16 mouse cellular contexts compared by ENCODE assay signal in genomic region chr8:60933617-60934016, GRCm38 (mm10). TPM values are rescaled to one million over a fixed set of nuclear protein-coding genes. Genes with fewer than 3 reads are reported as not detected.
DNase-seq lines count a peak whose midpoint lies in the region; ATAC-seq and TF ChIP-seq lines count a peak whose summit lies in the region.
"Had no signal": no experiment of that assay in that cellular context is flagged by ENCODE, and none has a peak within 500 bp of the region (broad histone marks: within the 10 kb centered on the region; RNA-seq: fewer than 3 reads in every experiment).

No protein-coding gene starts in this region.

- H3K4me1 ChIP-seq in heart, adult 2 months (ENCODE audit: control insufficient read depth, insufficient read depth, low read length) = no peaks in the 10 kb centered on the region
- peaks cover 2% of the 10 kb centered on the region; the same call in 1 of the 2 replicates for H3K4me1 ChIP-seq in liver, adult 2 months (ENCODE audit: control insufficient read depth, insufficient read depth, low read length)
- H3K4me1 ChIP-seq in liver, embryonic 12.5 days = peaks cover 15% of the 10 kb centered on the region
- peaks cover 5% of the 10 kb centered on the region; the same call in 1 of the 2 replicates for H3K4me1 ChIP-seq in limb, embryonic 10.5 days
- H3K4me1 ChIP-seq: heart, embryonic 12.5 days; neural tube, embryonic 15.5 days had no signal

- ATAC-seq in liver, embryonic 12.5 days = no peak
- ATAC-seq: midbrain, embryonic 13.5 days had no signal

- no peaks in the 10 kb centered on the region for H3K79me2 ChIP-seq in heart, adult 2 months (replicated peaks; ENCODE audit: control insufficient read depth, insufficient read depth, low read length)
- H3K79me2 ChIP-seq in liver, adult 2 months (ENCODE audit: control insufficient read depth, insufficient read depth, low read length) = peaks cover 2% of the 10 kb centered on the region; the same call in 1 of the 2 replicates

- H3K36me3 ChIP-seq in heart, adult 2 months (ENCODE audit: control insufficient read depth, insufficient read depth, low read length) = peaks cover 3% of the 10 kb centered on the region; the same call in 1 of the 2 replicates
- H3K36me3 ChIP-seq in liver, adult 2 months (ENCODE audit: control insufficient read depth, insufficient read depth, low read length) = peaks cover 24% of the 10 kb centered on the region
- H3K36me3 ChIP-seq in liver, embryonic 12.5 days = peaks cover 78% of the 10 kb centered on the region
- no peaks in the 10 kb centered on the region for H3K36me3 ChIP-seq in limb, embryonic 10.5 days

- no peak overlapping the region for H3K27ac ChIP-seq in heart, adult 2 months
- no peak overlapping the region for H3K27ac ChIP-seq in liver, adult 2 months (replicated peaks; ENCODE audit: insufficient read depth, low read depth, low read length)
- H3K27ac ChIP-seq in liver, embryonic 12.5 days = no peak overlapping the region
- H3K27ac ChIP-seq in limb, embryonic 10.5 days = no peak overlapping the region
- H3K27ac ChIP-seq: midbrain, embryonic 13.5 days; neural tube, embryonic 15.5 days had no signal

- TF ChIP-seq EP300 in heart, adult 2 months (IDR thresholded peaks at IDR 0.05; ENCODE audit: insufficient read depth, low read depth, low read length) = no peak

- no peak overlapping the region for H3K9ac ChIP-seq in heart, adult 2 months (ENCODE audit: low read depth, low read length)
- H3K9ac ChIP-seq in liver, adult 2 months (ENCODE audit: low read depth, low read length) = no peak overlapping the region
- no peak overlapping the region for H3K9ac ChIP-seq in liver, embryonic 12.5 days
- H3K9ac ChIP-seq: heart, embryonic 12.5 days; midbrain, embryonic 13.5 days; neural tube, embryonic 15.5 days had no signal

- no peaks in the 10 kb centered on the region for H3K9me3 ChIP-seq in liver, embryonic 12.5 days (replicated peaks)
- H3K9me3 ChIP-seq in limb, embryonic 10.5 days (replicated peaks) = no peaks in the 10 kb centered on the region
- H3K9me3 ChIP-seq: heart, embryonic 12.5 days; midbrain, embryonic 13.5 days; neural tube, embryonic 15.5 days had no signal

- no peak overlapping the region for H3K4me3 ChIP-seq in heart, adult 2 months
- no peak overlapping the region for H3K4me3 ChIP-seq in liver, adult 2 months (ENCODE audit: insufficient read depth, low read depth, low read length)
- no peak overlapping the region for H3K4me3 ChIP-seq in liver, embryonic 12.5 days
- H3K4me3 ChIP-seq in limb, embryonic 10.5 days = no peak overlapping the region
- H3K4me3 ChIP-seq: heart, embryonic 12.5 days; midbrain, embryonic 13.5 days; myocyte; neural tube, embryonic 15.5 days had no signal

- no peaks in the 10 kb centered on the region for H3K27me3 ChIP-seq in heart, adult 2 months (ENCODE audit: control insufficient read depth, insufficient read depth, low read length)
- H3K27me3 ChIP-seq in liver, adult 2 months (ENCODE audit: control insufficient read depth, insufficient read depth, low read length) = no peaks in the 10 kb centered on the region
- no peaks in the 10 kb centered on the region for H3K27me3 ChIP-seq in liver, embryonic 12.5 days (replicated peaks)
- no peaks in the 10 kb centered on the region for H3K27me3 ChIP-seq in limb, embryonic 10.5 days (ENCODE audit: low read depth, poor library complexity, severe bottlenecking)
- H3K27me3 ChIP-seq: heart, embryonic 12.5 days; midbrain, embryonic 13.5 days; neural tube, embryonic 15.5 days had no signal

- intact Hi-C loops in heart, adult 2 months (cut with DNase I) = no loop called here

- no peak for DNase-seq in heart, adult 2 months
- no peak for DNase-seq in heart, adult 11 months
- no peak for DNase-seq in liver, adult 2 months (ENCODE audit: extremely low read depth, low read depth, low spot score)
- DNase-seq in A20 (ENCODE audit: low read depth, low spot score) (peak; percentile 28), R1 (ENCODE audit: low read depth, low spot score) (peak; percentile 21)
- no peak for DNase-seq in limb, embryonic 10.5 days (ENCODE audit: low spot score)
- DNase-seq: cerebellum, adult 9-11 months; embryo, embryonic 11 days; heart, postnatal 4 days; lung, adult 2 months; thymus, postnatal 4 days had no signal

- peak; percentile 57 for TF ChIP-seq CTCF in heart, adult 2 months (IDR thresholded peaks at IDR 0.05)
- TF ChIP-seq CTCF in liver, adult 2 months (IDR thresholded peaks at IDR 0.05; ENCODE audit: low read depth, low read length) = peak; percentile 30; the same call in 1 of the 2 replicates

- TF ChIP-seq POLR2A in heart, adult 2 months (IDR thresholded peaks at IDR 0.05; ENCODE audit: insufficient read depth, low read depth, low read length) = no peak
- no peak for TF ChIP-seq POLR2A in liver, adult 2 months (IDR thresholded peaks at IDR 0.05; ENCODE audit: extremely low read depth, insufficient read depth, low read length)

- no peak overlapping the region for H3K4me2 ChIP-seq in liver, embryonic 12.5 days
- H3K4me2 ChIP-seq: heart, embryonic 12.5 days; midbrain, embryonic 13.5 days; neural tube, embryonic 15.5 days had no signal

RNA-seq across cellular contexts. Expression of gene Hpf1, which starts 43.4 kb away (rescaled TPM):
- 10 to 100 TPM; 15.5 to 16.0 TPM for total RNA-seq in heart, adult 2 months (2021)
- polyA plus RNA-seq in heart, adult 2 months (2012; rRNA removed) = 7.8 and 15.2 TPM in 2 replicates
- total RNA-seq in liver, adult 2 months (2014; rRNA removed) = 6.0 and 8.8 TPM in 2 replicates
- 2.0 and 2.8 TPM in 2 replicates for polyA plus RNA-seq in liver, adult 2 months (2012; rRNA removed)
- polyA plus RNA-seq in liver, embryonic 12.5 days (2016; fragmentation: Nextera tagmentation; extraction: Ambion mirVana) = 110 and 120 TPM in 2 replicates
- polyA plus RNA-seq in limb, embryonic 10.5 days (2016; fragmentation: Nextera tagmentation; extraction: Ambion mirVana) = 110 and 116 TPM in 2 replicates

RNA-seq across cellular contexts. Expression of gene Clcn3, which starts 49.5 kb away (rescaled TPM):
- total RNA-seq in heart, adult 2 months (2021) = 10 to 100 TPM; 27.6 to 33.6 TPM
- polyA plus RNA-seq in heart, adult 2 months (2012; rRNA removed) = 10.1 and 21.7 TPM in 2 replicates
- 26.0 and 27.7 TPM in 2 replicates for total RNA-seq in liver, adult 2 months (2014; rRNA removed)
- 8.9 and 9.8 TPM in 2 replicates for polyA plus RNA-seq in liver, adult 2 months (2012; rRNA removed)
- 43.8 and 44.9 TPM in 2 replicates for polyA plus RNA-seq in liver, embryonic 12.5 days (2016; fragmentation: Nextera tagmentation; extraction: Ambion mirVana)
- polyA plus RNA-seq in limb, embryonic 10.5 days (2016; fragmentation: Nextera tagmentation; extraction: Ambion mirVana) = 10.9 and 11.8 TPM in 2 replicates

RNA-seq across cellular contexts. Expression of gene Nek1, which starts 59.4 kb away (rescaled TPM):
- 10 to 100 TPM in 1 of 2 experiments, 1 to 10 TPM in 1; 9.3 to 10.5 TPM for total RNA-seq in heart, adult 2 months (2021)
- polyA plus RNA-seq in heart, adult 2 months (2012; rRNA removed) = 4.0 and 4.8 TPM in 2 replicates
- 7.0 and 7.7 TPM in 2 replicates for total RNA-seq in liver, adult 2 months (2014; rRNA removed)
- polyA plus RNA-seq in liver, adult 2 months (2012; rRNA removed) = 2.0 and 3.1 TPM in 2 replicates
- polyA plus RNA-seq in liver, embryonic 12.5 days (2016; fragmentation: Nextera tagmentation; extraction: Ambion mirVana) = 10.1 and 10.6 TPM in 2 replicates
- 14.7 and 18.3 TPM in 2 replicates for polyA plus RNA-seq in limb, embryonic 10.5 days (2016; fragmentation: Nextera tagmentation; extraction: Ambion mirVana)

Comparison
In these comparisons a context has a peak if more than half of its experiments do, and no peak if none do; other contexts are left out.
1. DNase-seq: peak in A20 (single experiment) and R1 (single experiment); none in heart, adult 2 months (0 of 2), heart, adult 11 months (single experiment), liver, adult 2 months (single experiment) and limb, embryonic 10.5 days (single experiment).